Mouse (Mus musculus) megakaryocyte, adult 5-6 weeks (primary cell): ENCODE measurements around the gene A26c2. TPM values are rescaled to one million over a fixed set of nuclear protein-coding genes. Genes with fewer than 3 reads are reported as not detected.

Experiments used
- ATAC-seq: 2 replicates; pipeline ENCODE4 v1.8.0; 2016; ENCODE audit warnings: mild to moderate bottlenecking, inconsistent platforms; ENCODE audit not compliant: poor library complexity, severe bottlenecking
- total RNA-seq, 2 experiments: library from RNA; stranded (forward) in 1 of 2; stranded (reverse) in 1 of 2; fragments of 153-499, 151-499 nt in 1 of 2; fragments of 221-1000, 200-1000 nt in 1 of 2; gene quantifications; 2 replicates each; pipeline versions ENCODE4 v1.2.3 to v1.2.4; 2015 to 2017

Gene A26c2
- not detected in 2 replicates for total RNA-seq (2015)
- not detected in 2 replicates for total RNA-seq (2017)

DNA sequence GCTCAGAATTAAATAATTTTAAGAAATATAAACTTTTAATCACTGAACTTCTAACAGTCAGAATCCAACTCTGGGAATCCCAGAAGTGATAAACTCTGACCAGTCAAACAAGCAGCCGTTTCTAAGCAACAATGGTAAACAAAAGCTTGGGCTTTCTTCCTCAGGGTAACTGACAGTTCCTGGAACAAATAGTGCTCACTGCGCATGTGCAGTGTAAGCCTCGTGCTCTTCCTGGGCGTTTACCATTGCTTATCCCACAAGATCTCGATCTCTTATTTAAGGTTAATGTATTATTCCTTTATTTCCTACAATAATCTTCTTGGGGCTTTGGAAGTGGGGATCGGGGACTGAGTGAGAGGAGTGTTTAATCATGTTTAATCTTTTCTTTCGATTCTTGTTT is at the start of gene A26c2:
Gene A26c2 (minus strand): TSS at position 101 of the 400 bp plus-strand sequence.
- no peak for ATAC-seq

DNA sequence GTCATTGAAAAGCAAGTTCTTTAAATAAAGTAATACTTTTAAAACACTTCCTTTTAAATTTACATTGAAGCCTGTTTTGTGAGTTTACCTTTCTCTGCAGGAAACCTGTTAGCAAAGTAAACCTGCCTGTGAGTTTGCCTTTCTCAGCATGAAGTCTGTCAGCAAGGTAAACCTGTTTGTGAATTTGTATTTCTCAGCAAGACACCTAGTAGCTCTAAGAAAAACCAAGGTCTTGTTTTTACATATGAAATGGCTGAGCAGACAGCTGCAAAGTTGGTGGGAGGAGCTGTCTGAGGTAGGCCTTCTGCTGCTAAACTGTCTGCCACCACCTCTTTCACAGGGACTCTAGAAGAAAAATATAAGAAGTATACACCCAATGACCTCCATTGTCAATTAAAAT is 28.0 kb upstream of the A26c2 start:
- ATAC-seq: no peak
